Mouse (Mus musculus): ENCODE results near the gene Ckap5.

GRCm38 (mm10) chr2:91492071-91492635, 34.4 kb upstream of the Ckap5 start:
- TF ChIP-seq CTCF (IDR thresholded peaks at IDR 0.05; ENCODE audit: extremely low read depth, insufficient read depth, insufficient read length, insufficient replicate concordance) (no peak), POLR2A (IDR thresholded peaks at IDR 0.05; ENCODE audit: low read depth, low read length) (no peak)

Measured in spleen, adult 2 months (tissue).